ENCODE assay signal across 12 mouse cellular contexts in genomic region chr5:141084056-141084730, GRCm38 (mm10).
DNase-seq lines count a peak whose midpoint lies in the region; ATAC-seq and TF ChIP-seq lines count a peak whose summit lies in the region.
"Had no signal": no experiment of that assay in that cellular context is flagged by ENCODE, and none has a peak within 500 bp of the region (broad histone marks: within the 10 kb centered on the region; RNA-seq: fewer than 3 reads in every experiment).

No protein-coding gene starts in this region.

- H3K27me3 ChIP-seq in midbrain, embryonic 12.5 days = no peaks in the 10 kb centered on the region
- H3K27me3 ChIP-seq in midbrain, embryonic 15.5 days (replicated peaks) = no peaks in the 10 kb centered on the region
- H3K27me3 ChIP-seq in stomach, postnatal 0 days (ENCODE audit: control insufficient read depth, insufficient read depth, low read length) = no peaks in the 10 kb centered on the region
- H3K27me3 ChIP-seq in hindbrain, embryonic 11.5 days (ENCODE audit: control insufficient read depth, insufficient read depth, low read length) = no peaks in the 10 kb centered on the region
- H3K27me3 ChIP-seq: heart, embryonic 15.5 days; midbrain, embryonic 13.5 days had no signal

- H3K9ac ChIP-seq in midbrain, embryonic 12.5 days (replicated peaks) = no peak overlapping the region
- H3K9ac ChIP-seq in midbrain, embryonic 15.5 days = no peak overlapping the region
- no peak overlapping the region for H3K9ac ChIP-seq in stomach, postnatal 0 days (ENCODE audit: low read length)
- no peak overlapping the region for H3K9ac ChIP-seq in hindbrain, embryonic 11.5 days (ENCODE audit: low read depth, low read length)
- H3K9ac ChIP-seq: heart, embryonic 15.5 days; midbrain, embryonic 13.5 days had no signal

- 79% methylated on average over 14 of the region's 14 CpGs for WGBS in midbrain, embryonic 12.5 days
- 69% methylated on average over 14 of the region's 14 CpGs for WGBS in midbrain, embryonic 15.5 days
- 74% methylated on average over 14 of the region's 14 CpGs for WGBS in stomach, postnatal 0 days
- WGBS in hindbrain, embryonic 11.5 days = 82% methylated on average over 14 of the region's 14 CpGs

- H3K36me3 ChIP-seq in midbrain, embryonic 12.5 days = no peaks in the 10 kb centered on the region
- no peaks in the 10 kb centered on the region for H3K36me3 ChIP-seq in midbrain, embryonic 15.5 days (replicated peaks)
- no peaks in the 10 kb centered on the region for H3K36me3 ChIP-seq in stomach, postnatal 0 days (ENCODE audit: control insufficient read depth, insufficient read depth, low read length)
- no peaks in the 10 kb centered on the region for H3K36me3 ChIP-seq in hindbrain, embryonic 11.5 days (ENCODE audit: control insufficient read depth, insufficient read depth, low read length)
- H3K36me3 ChIP-seq: heart, embryonic 15.5 days; midbrain, embryonic 13.5 days had no signal

- H3K4me3 ChIP-seq in midbrain, embryonic 12.5 days = no peak overlapping the region
- no peak overlapping the region for H3K4me3 ChIP-seq in midbrain, embryonic 15.5 days
- H3K4me3 ChIP-seq in stomach, postnatal 0 days (ENCODE audit: low read depth, low read length) = no peak overlapping the region
- H3K4me3 ChIP-seq in hindbrain, embryonic 11.5 days (ENCODE audit: low read depth, low read length) = no peak overlapping the region
- H3K4me3 ChIP-seq: heart, embryonic 15.5 days; midbrain, embryonic 13.5 days had no signal

- no peaks in the 10 kb centered on the region for H3K9me3 ChIP-seq in midbrain, embryonic 12.5 days
- H3K9me3 ChIP-seq in midbrain, embryonic 15.5 days = no peaks in the 10 kb centered on the region
- no peaks in the 10 kb centered on the region for H3K9me3 ChIP-seq in stomach, postnatal 0 days (ENCODE audit: control insufficient read depth, low read length)
- no peaks in the 10 kb centered on the region for H3K9me3 ChIP-seq in hindbrain, embryonic 11.5 days (ENCODE audit: control insufficient read depth, low read length)
- H3K9me3 ChIP-seq: heart, embryonic 15.5 days; midbrain, embryonic 13.5 days had no signal

- TF ChIP-seq CTCF in stomach, postnatal 0 days (IDR thresholded peaks at IDR 0.05; ENCODE audit: low read depth) = peak; percentile 12; the same call in 1 of the 2 replicates

- H3K4me2 ChIP-seq in midbrain, embryonic 12.5 days (replicated peaks) = no peak overlapping the region
- no peak overlapping the region for H3K4me2 ChIP-seq in midbrain, embryonic 15.5 days
- H3K4me2 ChIP-seq in stomach, postnatal 0 days (replicated peaks; ENCODE audit: low read depth) = no peak overlapping the region
- no peak overlapping the region for H3K4me2 ChIP-seq in hindbrain, embryonic 11.5 days (replicated peaks; ENCODE audit: low read depth, low read length)
- H3K4me2 ChIP-seq: heart, embryonic 15.5 days; midbrain, embryonic 13.5 days had no signal

- peak overlapping the region; percentile 42; the same call in 1 of the 2 replicates for H3K27ac ChIP-seq in midbrain, embryonic 12.5 days (replicated peaks)
- H3K27ac ChIP-seq in midbrain, embryonic 15.5 days = no peak overlapping the region
- no peak overlapping the region for H3K27ac ChIP-seq in stomach, postnatal 0 days (replicated peaks)
- no peak overlapping the region for H3K27ac ChIP-seq in hindbrain, embryonic 11.5 days (ENCODE audit: low read depth, low read length)
- H3K27ac ChIP-seq: heart, embryonic 15.5 days; midbrain, embryonic 13.5 days had no signal

- DNase-seq in cerebellum, postnatal 10 days = peak; percentile 16 to 20
- DNase-seq in stomach, postnatal 0 days (ENCODE audit: low spot score) = no peak
- no peak for DNase-seq in ovary, postnatal 36 days (ENCODE audit: low spot score)
- DNase-seq in hindbrain, embryonic 11.5 days (ENCODE audit: low spot score) = no peak
- DNase-seq: cerebellum, adult 2 months; kidney, adult 8-10 months had no signal

- ATAC-seq in cerebellum, adult (ENCODE audit: insufficient number of reproducible peaks, low FRiP score, low TSS enrichment) = no peak
- ATAC-seq in midbrain, embryonic 12.5 days (ENCODE audit: low FRiP score, low read depth) = no peak
- ATAC-seq in midbrain, embryonic 15.5 days (replicated peaks) = no peak
- ATAC-seq in inflammation-experienced regulatory T-cells, adult 6 months = peak; percentile 64
- ATAC-seq in stomach, postnatal 0 days (ENCODE audit: low FRiP score, low TSS enrichment) = no peak
- ATAC-seq in hindbrain, embryonic 11.5 days (ENCODE audit: low FRiP score) = no peak
- ATAC-seq: midbrain, embryonic 13.5 days had no signal

- peaks cover 9% of the 10 kb centered on the region; the same call in 1 of the 2 replicates for H3K4me1 ChIP-seq in midbrain, embryonic 12.5 days
- peaks cover 4% of the 10 kb centered on the region; the same call in 1 of the 2 replicates for H3K4me1 ChIP-seq in midbrain, embryonic 15.5 days
- H3K4me1 ChIP-seq in stomach, postnatal 0 days (replicated peaks; ENCODE audit: control insufficient read depth, insufficient read depth) = no peaks in the 10 kb centered on the region
- no peaks in the 10 kb centered on the region for H3K4me1 ChIP-seq in hindbrain, embryonic 11.5 days (replicated peaks; ENCODE audit: control insufficient read depth, insufficient read depth, low read length)

- no peak for TF ChIP-seq EP300 in stomach, postnatal 0 days (optimal IDR thresholded peaks at IDR 0.05)

Comparison
In these comparisons a context has a peak if more than half of its experiments do, and no peak if none do; other contexts are left out.
1. DNase-seq: peak in cerebellum, postnatal 10 days (2 of 2); none in stomach, postnatal 0 days (single experiment), ovary, postnatal 36 days (single experiment) and hindbrain, embryonic 11.5 days (single experiment).